Mouse (Mus musculus): ENCODE measurements around the gene Fcgr4.

Fcgr4 gene

GRCm38 (mm10) chr1:171011733-171012132, 7.0 kb upstream of the Fcgr4 start:
- DNase-seq (ENCODE audit: low spot score in 2 of 2): no peak

GRCm38 (mm10) chr1:171016676-171017356, 1.9 kb upstream of the Fcgr4 start:
- DNase-seq (ENCODE audit: low spot score in 2 of 2): no peak

GRCm38 (mm10) chr1:171017468-171018158, 1.1 kb upstream of the Fcgr4 start:
- DNase-seq (ENCODE audit: low spot score in 2 of 2): no peak

- DNase-seq (ENCODE audit: low spot score in 2 of 2): peak in 1 of 2 experiments; percentile 28
Observed at GRCm38 (mm10) chr1:171019311-171019950, 711 bp downstream of the Fcgr4 start.

- no peak for DNase-seq (ENCODE audit: low spot score in 2 of 2)
Observed at GRCm38 (mm10) chr1:171031752-171032151, 13.0 kb downstream of the Fcgr4 start.

GRCm38 (mm10) chr1:171032691-171033090, 14.0 kb downstream of the Fcgr4 start:
- no peak for DNase-seq (ENCODE audit: low spot score in 2 of 2)

GRCm38 (mm10) chr1:171033196-171033595, 14.5 kb downstream of the Fcgr4 start:
- peak in 1 of 2 experiments; percentile 31 for DNase-seq (ENCODE audit: low spot score in 2 of 2)

- DNase-seq (ENCODE audit: low spot score in 2 of 2): peak in 1 of 2 experiments; percentile 92
Observed at GRCm38 (mm10) chr1:171033756-171034155, 15.0 kb downstream of the Fcgr4 start.

- DNase-seq (ENCODE audit: low spot score in 2 of 2): peak in 1 of 2 experiments; percentile 28
Observed at GRCm38 (mm10) chr1:171034201-171034600, 15.5 kb downstream of the Fcgr4 start.

- no peak for DNase-seq (ENCODE audit: low spot score in 2 of 2)
Observed at GRCm38 (mm10) chr1:171035611-171036010, 16.9 kb downstream of the Fcgr4 start.

GRCm38 (mm10) chr1:171036550-171037324, 18.0 kb downstream of the Fcgr4 start:
- peak in 1 of 2 experiments; percentile 85 for DNase-seq (ENCODE audit: low spot score in 2 of 2)

- DNase-seq (ENCODE audit: low spot score in 2 of 2): peak; percentile 55 to 92
Observed at GRCm38 (mm10) chr1:171037861-171038721, 19.4 kb downstream of the Fcgr4 start.

GRCm38 (mm10) chr1:171039135-171039534, 20.4 kb downstream of the Fcgr4 start:
- DNase-seq (ENCODE audit: low spot score in 2 of 2): no peak

GRCm38 (mm10) chr1:171039880-171040279, 21.2 kb downstream of the Fcgr4 start:
- DNase-seq (ENCODE audit: low spot score in 2 of 2): no peak

GRCm38 (mm10) chr1:171043594-171044153, 25.0 kb downstream of the Fcgr4 start:
- no peak for DNase-seq (ENCODE audit: low spot score in 2 of 2)

- DNase-seq (ENCODE audit: low spot score in 2 of 2): peak; percentile 61 to 91
Observed at GRCm38 (mm10) chr1:171044365-171045078, 25.8 kb downstream of the Fcgr4 start.

- no peak for DNase-seq (ENCODE audit: low spot score in 2 of 2)
Observed at GRCm38 (mm10) chr1:171045079-171045465, 26.4 kb downstream of the Fcgr4 start.

- DNase-seq (ENCODE audit: low spot score in 2 of 2): no peak
Observed at GRCm38 (mm10) chr1:171046501-171046900, 27.8 kb downstream of the Fcgr4 start.

- no peak for DNase-seq (ENCODE audit: low spot score in 2 of 2)
Observed at GRCm38 (mm10) chr1:171049263-171049662, 30.5 kb downstream of the Fcgr4 start.

GRCm38 (mm10) chr1:171050774-171051173, 32.1 kb downstream of the Fcgr4 start:
- no peak for DNase-seq (ENCODE audit: low spot score in 2 of 2)

All from left cerebral cortex, adult 9 months (tissue).